Mouse (Mus musculus): Measurements from ENCODE around the gene Axl. TPM values are rescaled to one million over a fixed set of nuclear protein-coding genes. Genes with fewer than 3 reads are reported as not detected.

Gene Axl
- polyA plus RNA-seq, 1 experiment from 2014 or later = 33.6 TPM

- 96% methylated on average over 22 of the region's 22 CpGs for WGBS
- H3K36me3 ChIP-seq (replicated peaks) = peaks cover 58% of the 10 kb centered on the region
Measured at GRCm38 (mm10) chr7:25715731-25716271, 72.7 kb downstream of the Axl start.

GRCm38 (mm10) chr7:25714581-25714980, 73.9 kb downstream of the Axl start:
- 91% methylated on average over 8 of the region's 8 CpGs for WGBS
- Histone ChIP-seq H3K9ac (no peak overlapping the region), H3K36me3 (replicated peaks) (peaks cover 49% of the 10 kb centered on the region), H3K9me3 (no peaks in the 10 kb centered on the region), H3K4me3 (replicated peaks) (no peak overlapping the region), H3K27ac (no peak overlapping the region), H3K27me3 (no peaks in the 10 kb centered on the region), H3K4me2 (no peak overlapping the region), H3K4me1 (peaks cover 42% of the 10 kb centered on the region)
- ATAC-seq (ENCODE audit: low FRiP score) = no peak

More at GRCm38 (mm10) chr7:25715731-25716271, 72.7 kb downstream of the Axl start:
- Histone ChIP-seq H3K27ac (no peak overlapping the region), H3K27me3 (no peaks in the 10 kb centered on the region), H3K4me3 (replicated peaks) (no peak overlapping the region), H3K9me3 (no peaks in the 10 kb centered on the region), H3K4me2 (no peak overlapping the region), H3K9ac (no peak overlapping the region), H3K4me1 (peaks cover 33% of the 10 kb centered on the region)
- ATAC-seq (ENCODE audit: low FRiP score) = no peak

GRCm38 (mm10) chr7:25712801-25713200, 75.7 kb downstream of the Axl start:
- Histone ChIP-seq H3K4me2 (no peak overlapping the region), H3K36me3 (replicated peaks) (peaks cover 49% of the 10 kb centered on the region), H3K9ac (no peak overlapping the region), H3K27ac (no peak overlapping the region), H3K4me3 (replicated peaks) (no peak overlapping the region), H3K9me3 (no peaks in the 10 kb centered on the region), H3K27me3 (peaks cover 2% of the 10 kb centered on the region; the same call in 1 of the 2 replicates), H3K4me1 (peaks cover 30% of the 10 kb centered on the region)
- ATAC-seq (ENCODE audit: low FRiP score) = no peak
- WGBS = 90% methylated on average over 9 of the region's 9 CpGs

- Histone ChIP-seq H3K36me3 (replicated peaks) (peaks cover 49% of the 10 kb centered on the region), H3K4me2 (no peak overlapping the region), H3K9me3 (no peaks in the 10 kb centered on the region), H3K9ac (0 out of 2 replicates have a peak overlapping the region, but pooled peaks have one; percentile 7), H3K27ac (no peak overlapping the region), H3K27me3 (peaks cover 10% of the 10 kb centered on the region; the same call in 1 of the 2 replicates), H3K4me1 (peaks cover 25% of the 10 kb centered on the region), H3K4me3 (replicated peaks) (no peak overlapping the region)
- WGBS = 44% methylated on average over 7 of the region's 7 CpGs
- ATAC-seq (ENCODE audit: low FRiP score) = peak; percentile 24; the same call in 1 of the 2 replicates
Measured at GRCm38 (mm10) chr7:25711731-25712197, 76.7 kb downstream of the Axl start.

- H3K4me2 ChIP-seq = no peak overlapping the region
- no peak overlapping the region for H3K27ac ChIP-seq
Measured at GRCm38 (mm10) chr7:25711165-25711564, 77.3 kb downstream of the Axl start.

GRCm38 (mm10) chr7:25710519-25711130, 77.9 kb downstream of the Axl start:
- ATAC-seq (ENCODE audit: low FRiP score) = peak; percentile 30; the same call in 1 of the 2 replicates
- H3K4me2 ChIP-seq = no peak overlapping the region
- H3K4me3 ChIP-seq (replicated peaks) = no peak overlapping the region
- H3K4me1 ChIP-seq = peaks cover 25% of the 10 kb centered on the region
- peaks cover 19% of the 10 kb centered on the region; the same call in 1 of the 2 replicates for H3K27me3 ChIP-seq
- 0 out of 2 replicates have a peak overlapping the region, but pooled peaks have one; percentile 33 for H3K9ac ChIP-seq
- 8% methylated on average over 6 of the region's 7 CpGs for whole genome bisulfite sequencing
- H3K27ac ChIP-seq = no peak overlapping the region
- peaks cover 42% of the 10 kb centered on the region for H3K36me3 ChIP-seq (replicated peaks)
- H3K9me3 ChIP-seq = no peaks in the 10 kb centered on the region

More at GRCm38 (mm10) chr7:25711165-25711564, 77.3 kb downstream of the Axl start:
- Histone ChIP-seq H3K36me3 (replicated peaks) (peaks cover 48% of the 10 kb centered on the region), H3K4me1 (peaks cover 25% of the 10 kb centered on the region), H3K9ac (no peak overlapping the region), H3K9me3 (no peaks in the 10 kb centered on the region), H3K4me3 (replicated peaks) (no peak overlapping the region), H3K27me3 (peaks cover 14% of the 10 kb centered on the region; the same call in 1 of the 2 replicates)
- WGBS = 69% methylated on average over 5 of the region's 5 CpGs
- no peak for ATAC-seq (ENCODE audit: low FRiP score)

- Histone ChIP-seq H3K4me2 (no peak overlapping the region), H3K4me1 (peaks cover 26% of the 10 kb centered on the region), H3K4me3 (replicated peaks) (no peak overlapping the region), H3K9me3 (no peaks in the 10 kb centered on the region), H3K27me3 (peaks cover 25% of the 10 kb centered on the region; the same call in 1 of the 2 replicates), H3K36me3 (replicated peaks) (peaks cover 36% of the 10 kb centered on the region), H3K9ac (0 out of 2 replicates have a peak overlapping the region, but pooled peaks have one; percentile 33), H3K27ac (no peak overlapping the region)
- no peak for ATAC-seq (ENCODE audit: low FRiP score)
- WGBS = 15% methylated on average over 12 of the region's 12 CpGs
Measured at GRCm38 (mm10) chr7:25709961-25710360, 78.5 kb downstream of the Axl start.

GRCm38 (mm10) chr7:25707581-25708292, 80.8 kb downstream of the Axl start:
- H3K4me2 ChIP-seq = no peak overlapping the region
- H3K9ac ChIP-seq = no peak overlapping the region
- H3K27ac ChIP-seq = no peak overlapping the region
- no peak for ATAC-seq (ENCODE audit: low FRiP score)
- H3K36me3 ChIP-seq (replicated peaks) = peaks cover 14% of the 10 kb centered on the region
- 62% methylated on average over 15 of the region's 15 CpGs for WGBS
- H3K9me3 ChIP-seq = no peaks in the 10 kb centered on the region
- peaks cover 43% of the 10 kb centered on the region for H3K27me3 ChIP-seq
- peaks cover 39% of the 10 kb centered on the region for H3K4me1 ChIP-seq
- H3K4me3 ChIP-seq (replicated peaks) = no peak overlapping the region

Small RNA genes lying within 50 kb of the gene (microRNA-seq; reads per million reads assigned to microRNA genes)
- not detected for gene Gm24865

Other genes starting within 250 kb of the Axl start
- not detected in 2 replicates for gene Ceacam2, start 248.8 kb downstream of the Axl start, polyA plus RNA-seq (2016; fragmentation: Nextera tagmentation; extraction: Ambion mirVana)
- not detected in 2 replicates for gene Erich4, start 172.8 kb downstream of the Axl start, polyA plus RNA-seq (2016; fragmentation: Nextera tagmentation; extraction: Ambion mirVana)
- 24.0 and 25.1 TPM in 2 replicates for gene Dmac2, start 169.3 kb downstream of the Axl start, polyA plus RNA-seq (2016; fragmentation: Nextera tagmentation; extraction: Ambion mirVana)
- gene B3gnt8, start 162.1 kb downstream of the Axl start, polyA plus RNA-seq (2016; fragmentation: Nextera tagmentation; extraction: Ambion mirVana) = 0.70 and 0.79 TPM in 2 replicates
- gene Bckdha, start 129.7 kb downstream of the Axl start, polyA plus RNA-seq (2016; fragmentation: Nextera tagmentation; extraction: Ambion mirVana) = 36.1 and 38.1 TPM in 2 replicates
- gene Exosc5, start 129.5 kb downstream of the Axl start, polyA plus RNA-seq (2016; fragmentation: Nextera tagmentation; extraction: Ambion mirVana) = 49.8 and 51.1 TPM in 2 replicates
- 3.2 and 4.0 TPM in 2 replicates for gene Tmem91, start 113.5 kb downstream of the Axl start, polyA plus RNA-seq (2016; fragmentation: Nextera tagmentation; extraction: Ambion mirVana)
- gene B9d2, start 107.9 kb downstream of the Axl start, polyA plus RNA-seq (2016; fragmentation: Nextera tagmentation; extraction: Ambion mirVana) = 31.3 and 31.6 TPM in 2 replicates
- gene Tgfb1, start 101.7 kb downstream of the Axl start, polyA plus RNA-seq (2016; fragmentation: Nextera tagmentation; extraction: Ambion mirVana) = 1.3 and 1.6 TPM in 2 replicates
- 29.0 and 35.7 TPM in 2 replicates for gene Ccdc97, start 69.6 kb downstream of the Axl start, polyA plus RNA-seq (2016; fragmentation: Nextera tagmentation; extraction: Ambion mirVana)
- gene Hnrnpul1, start 33.9 kb downstream of the Axl start, polyA plus RNA-seq (2016; fragmentation: Nextera tagmentation; extraction: Ambion mirVana) = 78.4 and 86.0 TPM in 2 replicates
- 0.51 and 0.55 TPM in 2 replicates for gene Cyp2s1, start 28.2 kb upstream of the Axl start, polyA plus RNA-seq (2016; fragmentation: Nextera tagmentation; extraction: Ambion mirVana)
- not detected in 2 replicates for gene Cyp2b10, start 108.9 kb upstream of the Axl start, polyA plus RNA-seq (2016; fragmentation: Nextera tagmentation; extraction: Ambion mirVana)

All from forebrain, embryonic 12.5 days (tissue).